Mouse (Mus musculus) cerebellum, adult 9-11 months (tissue): Measurements from ENCODE around the gene Higd1a.
A peak's percentile ranks its signal among the peaks of the same experiment; 100 is the strongest.

Experiments
- DNase-seq: peaks from one replicate; pipeline ENCODE4 v3.0.0; 2022

Gene Higd1a

DNA sequence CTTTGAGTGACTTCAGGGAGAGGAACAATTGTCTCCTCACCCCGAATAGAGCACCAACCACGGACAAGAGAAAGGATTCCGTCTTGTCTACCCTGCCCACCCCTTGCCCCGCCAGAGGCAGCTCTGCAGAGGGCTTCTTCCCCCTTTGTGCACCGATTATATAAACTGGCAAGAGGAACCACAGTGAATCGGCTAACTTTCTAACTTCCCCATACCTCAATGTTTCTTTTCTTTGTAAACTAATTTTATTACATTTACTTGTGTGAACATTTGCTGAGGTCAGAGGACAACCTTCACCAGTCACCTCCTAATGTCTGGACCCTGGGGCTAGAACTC is at the start of gene Higd1a:
TSS of gene Higd1a (minus strand) at position 210 of the 336 bp plus-strand sequence.
- no peak for DNase-seq

- DNase-seq, result no peak
These were observed 49.4 kb upstream of the Higd1a start for GRCm38 (mm10) chr9:121907356-121908070.

- DNase-seq, result no peak
These were observed 48.3 kb upstream of the Higd1a start for GRCm38 (mm10) chr9:121906456-121906855.

DNA sequence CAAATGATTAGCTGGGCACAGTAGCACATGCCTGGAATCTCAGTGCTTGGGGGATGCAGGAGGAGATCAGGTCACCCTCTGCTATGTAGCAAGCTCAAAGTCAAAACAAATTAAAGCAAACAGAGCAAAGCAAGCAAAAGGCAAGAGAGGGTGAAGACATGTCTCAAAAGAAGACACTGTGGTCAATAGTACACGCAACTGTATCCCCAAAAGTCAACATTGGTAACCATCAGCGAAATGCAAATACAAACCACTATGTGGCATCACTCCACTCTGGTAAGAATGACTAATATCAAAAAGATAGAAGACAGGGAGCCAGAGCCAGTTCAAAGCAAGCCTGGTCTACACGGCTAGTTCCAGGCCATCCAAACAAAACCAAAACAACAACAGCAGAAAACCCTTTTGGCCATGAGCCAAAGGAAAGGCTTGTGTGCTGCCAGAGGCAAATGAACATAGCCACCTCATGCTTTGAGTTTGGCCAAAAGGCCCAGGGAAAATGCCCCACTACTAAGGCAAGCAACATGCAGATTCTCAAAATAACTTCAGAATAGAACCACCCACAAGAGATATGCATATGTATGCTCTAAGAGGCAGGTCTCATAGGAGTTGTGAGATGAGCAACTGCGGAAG is 47.5 kb upstream of the Higd1a start:
- DNase-seq, result no peak

- DNase-seq, result no peak
These were observed 46.8 kb upstream of the Higd1a start for GRCm38 (mm10) chr9:121904946-121905345.

- no peak for DNase-seq
These were observed 46.2 kb upstream of the Higd1a start for GRCm38 (mm10) chr9:121904319-121904718.

DNA sequence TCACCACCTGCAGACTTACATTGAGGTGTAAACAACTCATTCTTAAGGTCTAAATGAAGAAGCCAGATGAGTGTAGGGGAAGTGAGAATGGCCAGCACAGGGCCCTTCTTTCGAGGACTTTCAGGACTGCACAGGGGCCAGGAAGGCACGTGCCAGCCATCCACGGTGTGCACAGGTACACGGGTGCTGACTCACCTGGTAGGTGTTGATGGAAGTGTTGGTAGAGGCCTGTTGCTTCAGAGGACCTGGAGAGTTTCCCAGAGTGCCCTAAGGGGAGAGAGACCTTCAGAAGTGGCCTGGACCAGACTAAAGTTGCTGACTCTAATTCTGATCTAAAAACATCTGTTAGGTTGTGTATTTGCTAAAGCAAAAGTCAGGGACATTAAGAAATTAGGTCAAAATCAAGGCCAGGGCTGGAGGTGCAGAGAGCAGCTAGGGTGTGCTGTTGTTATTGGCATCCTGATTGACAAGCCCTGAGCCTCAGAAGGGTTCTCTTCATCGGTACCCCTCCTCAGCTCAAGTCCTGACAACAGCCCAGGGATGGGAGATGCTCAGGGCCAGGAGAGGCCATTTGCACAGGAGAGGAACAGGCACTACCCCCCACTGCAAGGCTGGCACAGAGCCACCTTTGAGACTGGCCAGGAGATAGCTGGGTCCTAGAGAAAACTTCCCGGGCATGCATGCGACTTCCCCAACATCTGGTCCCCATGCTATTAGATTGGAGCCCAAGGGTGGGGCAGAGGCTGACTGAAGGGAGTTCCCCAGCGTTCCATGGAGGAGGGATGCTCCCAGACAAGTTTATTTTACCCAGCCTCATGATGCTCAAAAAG is 45.5 kb upstream of the Higd1a start:
- peak; percentile 32 for DNase-seq

DNA sequence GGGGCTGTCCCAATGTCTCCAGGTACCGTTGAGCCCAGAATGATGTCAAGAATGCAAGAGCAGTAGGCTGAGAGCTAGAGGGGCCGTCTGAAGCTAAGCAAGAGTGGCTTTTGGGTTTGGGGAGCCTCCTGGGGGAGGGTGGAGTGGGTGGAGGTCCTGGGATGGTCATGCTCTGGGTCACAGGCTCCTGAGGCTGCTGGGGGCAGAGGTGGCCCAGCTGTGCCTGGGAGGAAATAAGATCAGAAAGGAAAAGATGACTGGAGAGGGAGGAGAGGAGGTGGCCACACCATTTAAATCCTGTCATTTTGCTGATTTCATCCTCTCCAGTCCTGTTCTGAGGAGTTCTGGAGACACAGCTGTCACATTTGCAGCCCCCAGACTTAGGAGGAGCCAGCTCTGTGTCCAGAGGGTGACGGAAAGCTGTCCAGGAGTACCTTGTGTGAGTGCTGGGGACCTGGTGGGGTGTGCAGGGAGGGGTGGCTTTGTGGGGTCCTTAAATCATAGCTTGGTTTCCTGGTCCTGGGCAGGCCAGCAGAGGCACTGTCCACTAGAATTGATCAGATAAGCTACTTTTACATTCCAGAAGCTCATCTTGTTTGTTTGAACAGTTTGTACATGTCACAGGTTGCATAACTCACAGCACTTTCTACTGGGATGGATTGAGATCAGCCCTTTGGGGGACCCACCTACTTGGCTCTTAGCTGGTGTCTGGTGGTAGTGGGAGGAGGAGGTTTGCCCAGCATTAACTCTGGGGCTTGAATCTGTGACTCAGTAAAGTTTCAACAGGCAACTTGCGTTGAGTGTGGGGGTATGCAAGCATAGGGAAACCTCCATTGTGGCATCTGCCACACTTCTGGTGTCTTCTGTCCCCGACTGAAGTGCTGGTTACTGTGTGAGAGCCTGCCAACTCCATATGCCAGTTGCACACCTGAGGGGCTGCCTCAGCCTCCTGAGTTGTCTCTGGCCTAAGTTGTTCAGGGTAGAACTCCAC is 43.8 kb upstream of the Higd1a start:
- DNase-seq, result no peak

- DNase-seq, result no peak
These were observed 42.2 kb upstream of the Higd1a start for GRCm38 (mm10) chr9:121900282-121900855.

GRCm38 (mm10) chr9:121899306-121899705 is 41.1 kb upstream of the Higd1a start:
- no peak for DNase-seq

DNA sequence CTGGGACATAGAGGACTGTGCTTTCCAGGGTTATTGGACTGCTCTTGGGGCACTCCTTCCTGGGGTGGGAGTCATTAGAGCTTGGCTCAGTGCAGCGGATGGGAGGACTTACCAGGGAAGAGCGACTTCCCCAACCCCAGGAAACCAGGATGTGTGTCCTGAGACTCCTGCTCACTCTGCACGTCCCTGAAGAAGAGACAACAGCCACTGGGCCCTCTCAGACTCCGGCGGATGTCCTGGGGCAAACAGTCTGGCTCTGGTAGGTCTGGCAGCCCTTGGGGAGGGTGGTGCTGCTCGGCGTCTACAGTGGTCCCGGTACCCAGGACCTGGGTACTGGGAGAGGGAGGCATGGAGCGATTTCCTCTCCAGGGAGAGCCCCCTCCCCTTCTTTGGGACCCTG is 40.1 kb upstream of the Higd1a start, which contains the start of gene Ackr2:
TSS of gene Ackr2 (plus strand) at position 111 of the 400 bp plus-strand sequence.
- DNase-seq, result no peak

GRCm38 (mm10) chr9:121896820-121897219 is 38.7 kb upstream of the Higd1a start:
- DNase-seq, result no peak

GRCm38 (mm10) chr9:121895392-121895993 is 37.3 kb upstream of the Higd1a start:
- DNase-seq, result no peak

GRCm38 (mm10) chr9:121894447-121894846 is 36.3 kb upstream of the Higd1a start:
- no peak for DNase-seq

DNA sequence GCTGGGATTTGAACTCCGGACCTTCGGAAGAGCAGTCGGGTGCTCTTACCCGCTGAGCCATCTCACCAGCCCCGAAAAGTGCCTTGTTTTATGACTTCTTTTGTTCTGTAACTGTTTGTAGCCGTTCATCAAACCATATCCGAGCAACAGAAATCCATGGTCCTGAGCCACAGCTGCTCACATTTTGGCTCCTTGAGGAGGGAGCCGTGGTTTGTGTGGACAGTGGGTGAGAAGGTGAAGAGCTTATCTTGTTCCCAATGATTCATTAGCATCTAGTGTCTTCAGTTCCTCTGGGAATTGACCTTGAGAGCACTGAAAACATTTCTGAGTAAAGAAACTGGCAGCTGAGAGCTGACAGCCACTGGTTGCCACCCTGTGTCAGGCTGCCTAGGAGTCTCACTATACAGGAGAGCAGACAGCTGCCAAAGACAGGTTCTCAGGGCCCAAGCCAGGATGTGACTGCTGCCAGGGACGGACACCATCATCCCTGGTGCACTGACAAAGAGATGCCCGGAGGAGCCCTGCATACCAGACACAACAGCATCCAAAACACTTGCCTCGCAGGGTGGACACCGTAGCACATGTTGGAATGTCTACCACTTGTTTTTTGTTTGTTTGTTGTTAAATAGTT is 34.0 kb upstream of the Higd1a start:
- no peak for DNase-seq

GRCm38 (mm10) chr9:121891301-121891700 is 33.1 kb upstream of the Higd1a start:
- no peak for DNase-seq

GRCm38 (mm10) chr9:121890441-121890941 is 32.3 kb upstream of the Higd1a start:
- no peak for DNase-seq

- DNase-seq, result no peak
These were observed 31.8 kb upstream of the Higd1a start for GRCm38 (mm10) chr9:121889927-121890440.

DNA sequence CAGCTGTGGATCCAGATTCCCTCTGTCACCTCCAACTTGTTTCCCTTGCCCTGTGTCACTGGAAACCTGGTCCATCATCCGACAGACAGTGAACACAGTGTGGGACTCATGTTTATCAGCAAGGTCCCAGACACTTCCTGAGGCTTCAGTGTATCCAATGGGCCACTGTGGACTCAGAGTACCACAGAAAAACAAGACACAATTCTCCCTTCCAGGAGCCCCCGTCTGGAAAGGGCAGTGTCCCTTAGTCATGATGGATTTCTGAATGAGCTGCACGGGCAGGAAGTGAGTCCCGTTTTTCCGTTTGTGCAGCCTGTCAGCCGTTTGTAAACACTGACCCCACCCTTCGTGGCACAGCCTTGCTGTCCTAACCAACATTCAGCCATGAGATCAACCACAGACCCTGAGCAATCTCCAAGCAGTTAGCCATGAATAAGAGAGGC is 23.9 kb upstream of the Higd1a start:
- no peak for DNase-seq

GRCm38 (mm10) chr9:121881301-121881700 is 23.1 kb upstream of the Higd1a start:
- no peak for DNase-seq

DNA sequence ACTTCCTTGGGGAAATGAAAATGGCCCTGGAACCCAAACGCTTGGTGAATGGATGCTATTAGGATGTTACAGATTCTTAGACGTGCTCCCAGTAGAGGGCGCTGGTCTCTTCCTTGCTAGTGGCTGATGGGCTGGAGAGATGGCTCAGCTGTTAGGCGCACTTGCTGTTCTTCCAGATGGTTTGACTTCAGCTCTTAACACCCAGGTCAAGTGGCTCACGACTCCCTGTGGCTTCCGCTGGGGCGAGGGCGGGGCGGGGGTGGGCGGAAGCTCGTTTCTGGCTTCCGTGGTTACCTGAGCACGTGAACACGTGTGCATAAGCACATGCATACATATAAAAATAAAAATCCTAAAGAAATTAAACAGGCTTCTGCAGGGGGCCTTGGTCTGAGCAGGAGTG is 22.7 kb upstream of the Higd1a start:
- peak; percentile 32 for DNase-seq
